In genomic region chr4:129410991-129411390, GRCm38 (mm10) we compare ENCODE assay signal across 27 mouse cellular contexts. TPM values are rescaled to one million over a fixed set of nuclear protein-coding genes. Genes with fewer than 3 reads are reported as not detected.
"Had no signal": no experiment of that assay in that cellular context is flagged by ENCODE, and none has a peak within 500 bp of the region (broad histone marks: within the 10 kb centered on the region; RNA-seq: fewer than 3 reads in every experiment).

No protein-coding gene starts in this region.

- H3K9me3 ChIP-seq: heart, embryonic 10.5 days; hindbrain, embryonic 12.5 days; intestine, embryonic 15.5 days; limb, embryonic 15.5 days had no signal

- H3K4me1 ChIP-seq: intestine, embryonic 15.5 days had no signal

- ATAC-seq: hindbrain, embryonic 16.5 days; inflammation-experienced regulatory T-cells, adult 6 months; intestine, embryonic 15.5 days; liver, embryonic 12.5 days had no signal

- H3K9ac ChIP-seq: heart, embryonic 12.5 days; hindbrain, embryonic 12.5 days; hindbrain, embryonic 14.5 days; intestine, embryonic 15.5 days; limb, embryonic 12.5 days; limb, embryonic 15.5 days; liver, embryonic 12.5 days; liver, embryonic 14.5 days had no signal

- H3K4me3 ChIP-seq: gastrocnemius, adult 2 months; heart, embryonic 10.5 days; heart, embryonic 12.5 days; hindbrain, embryonic 10.5 days; hindbrain, embryonic 12.5 days; intestine, embryonic 15.5 days; layer of hippocampus, adult 2 months; left cerebral cortex, adult 2 months; limb, embryonic 12.5 days; limb, embryonic 15.5 days; liver, embryonic 12.5 days had no signal

- H3K27ac ChIP-seq: gastrocnemius, adult 2 months; heart, embryonic 10.5 days; hindbrain, embryonic 10.5 days; hindbrain, embryonic 12.5 days; hindbrain, embryonic 14.5 days; intestine, embryonic 15.5 days; kidney, postnatal 0 days; layer of hippocampus, adult 2 months; left cerebral cortex, adult 2 months; limb, embryonic 12.5 days; limb, embryonic 15.5 days; liver, embryonic 12.5 days; liver, embryonic 14.5 days had no signal

- DNase-seq: gastrocnemius, adult 2 months; gastrocnemius, postnatal 10 days; gastrocnemius, postnatal 25 days; heart, adult 18-20 months; heart, postnatal 10 days; heart, postnatal 4 days; kidney, adult 8-10 months; kidney, postnatal 4 days; left cerebral cortex, postnatal 4 days had no signal

- H3K36me3 ChIP-seq: heart, embryonic 10.5 days; heart, embryonic 12.5 days; hindbrain, embryonic 10.5 days; hindbrain, embryonic 12.5 days; intestine, embryonic 15.5 days; limb, embryonic 12.5 days; limb, embryonic 15.5 days; liver, embryonic 12.5 days had no signal

- H3K4me2 ChIP-seq: heart, embryonic 12.5 days; hindbrain, embryonic 12.5 days; hindbrain, embryonic 14.5 days; intestine, embryonic 15.5 days; limb, embryonic 12.5 days; limb, embryonic 15.5 days; liver, embryonic 12.5 days had no signal

- H3K27me3 ChIP-seq: intestine, embryonic 15.5 days had no signal

RNA-seq across cellular contexts. Expression of gene Zbtb8b, which starts 29.7 kb away (rescaled TPM):
- total RNA-seq: gastrocnemius, adult 2 months; gastrocnemius, postnatal 10 days; gastrocnemius, postnatal 25 days; gastrocnemius, postnatal 4 days; granulocyte monocyte progenitor cell, adult 5-6 weeks; liver, adult 2 months had no signal
- polyA plus RNA-seq: inflammation-experienced regulatory T-cells, adult 6 months; liver, adult 2 months had no signal
